Mouse (Mus musculus) liver, postnatal 0 days (tissue): Measurements from ENCODE around the gene Plcb4.

Source experiments
- CTCF ChIP-seq: sonication (generic); IDR thresholded peaks from 2 replicates; pipeline ENCODE4 v1.5.1; 2016; ENCODE audit warnings: antibody characterized with exemption, low read depth
- EP300 ChIP-seq: IDR thresholded peaks from 2 replicates; pipeline ENCODE4 v1.6.1; 2016; ENCODE audit warnings: antibody characterized with exemption, low read depth, mild to moderate bottlenecking

DNA sequence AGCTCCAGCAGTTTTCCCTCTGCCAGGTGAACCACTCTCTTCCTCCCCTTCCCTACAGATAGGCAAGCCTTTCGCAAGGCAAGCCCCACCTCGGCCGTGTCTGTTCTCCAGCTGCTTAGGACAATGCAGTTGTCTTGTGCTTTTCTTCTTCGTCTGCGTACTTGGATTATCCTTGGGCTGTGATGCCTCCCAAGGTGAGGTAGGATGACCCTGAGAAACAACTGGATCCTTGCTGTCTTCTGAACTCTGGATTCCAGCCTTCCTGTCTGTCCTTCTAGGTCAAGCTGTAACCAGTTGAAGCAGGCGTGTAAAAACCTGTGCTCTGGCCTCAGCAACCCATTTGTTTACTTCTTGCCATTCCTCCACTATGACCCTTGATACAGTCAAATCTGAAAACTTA, 122.6 kb downstream of the Plcb4 start:
- TF ChIP-seq EP300 (no peak), CTCF (no peak)
